Mouse (Mus musculus) lung, adult 2 months (tissue): ENCODE results near the gene Mt1.

ENCODE experiments used
- CTCF ChIP-seq: fragments of 200-500 bp; IDR thresholded peaks from 2 replicates; pipeline ENCODE4 v1.5.1; 2011; ENCODE audit warnings: mild to moderate bottlenecking, low read length, control low read depth; ENCODE audit not compliant: insufficient read depth
- POLR2A ChIP-seq: fragments of 200-500 bp; IDR thresholded peaks from 2 replicates; pipeline ENCODE4 v1.6.1; 2011; ENCODE audit warnings: low read depth, mild to moderate bottlenecking, control low read depth, low read length, borderline replicate concordance; ENCODE audit errors: extremely low read depth

GRCm38 (mm10) chr8:94206256-94206655 is 27.4 kb downstream of the Mt1 start:
- TF ChIP-seq CTCF (no peak), POLR2A (no peak)
